Mouse (Mus musculus) cerebellum, adult 2 months (tissue): ENCODE results near the gene Oca2. TPM values are rescaled to one million over a fixed set of nuclear protein-coding genes. Genes with fewer than 3 reads are reported as not detected.

Source experiments
- DNase-seq, 2 experiments: peaks; one replicate each; pipeline ENCODE4 v3.0.0; 2021
- H3K27ac ChIP-seq: fragments of 200-500 bp; 2 replicates; pipeline ENCODE4 v1.5.1; 2012; ENCODE audit warnings: low read length, control low read depth, inconsistent platforms; ENCODE audit not compliant: insufficient read depth
- H3K27me3 ChIP-seq: fragments of 200-500 bp; 2 replicates; pipeline ENCODE4 v1.6.1; 2012; ENCODE audit warnings: inconsistent platforms, mild to moderate bottlenecking, low read length, moderate library complexity; ENCODE audit not compliant: control insufficient read depth, insufficient read depth
- H3K4me1 ChIP-seq: fragments of 200-500 bp; 2 replicates; pipeline ENCODE4 v1.6.1; 2011; ENCODE audit warnings: low read length; ENCODE audit not compliant: control insufficient read depth, insufficient read depth
- H3K4me3 ChIP-seq: fragments of 200-500 bp; replicated peaks from 2 replicates; pipeline ENCODE3; 2011; ENCODE audit warnings: mild to moderate bottlenecking, low read depth, low read length, control low read depth; ENCODE audit not compliant: insufficient read depth
- CTCF ChIP-seq: fragments of 200-500 bp; IDR thresholded peaks from 2 replicates; pipeline ENCODE4 v1.5.1; 2011; ENCODE audit warnings: low read depth, mild to moderate bottlenecking, control low read depth, low read length, moderate library complexity, borderline replicate concordance; ENCODE audit not compliant: insufficient read depth
- POLR2A ChIP-seq: fragments of 200-500 bp; IDR thresholded peaks from 2 replicates; pipeline ENCODE4 v1.6.1; 2011; ENCODE audit warnings: low read length, control low read depth, borderline replicate concordance; ENCODE audit not compliant: insufficient read depth
- WGBS: fragments of 180-500 bp; shearing (Covaris S2); methylation state at CpG from one replicate; pipeline ENCODE4 v1.1.7; 2018; 5-methylcytosine and 5-hydroxymethylcytosine counted together
- polyA plus RNA-seq: library from polyadenylated mRNA; depleted of rRNA; stranded (reverse); fragments of >200 nt; gene quantifications from 2 replicates; pipeline ENCODE4 v1.2.3, GENCODE M21; 2012; rRNA removed

Oca2 gene
- polyA plus RNA-seq: 0.36 and 0.39 TPM in 2 replicates

- Histone ChIP-seq H3K4me3 (no peak within 1 kb of the TSS), H3K4me1 (no peaks in the 10 kb centered on the region), H3K27ac (no peak within 1 kb of the TSS), H3K27me3 (no peaks in the 10 kb centered on the region)
- no peak for TF ChIP-seq CTCF
- TF ChIP-seq POLR2A: no peak
- WGBS: 44% methylated on average over 3 of the region's 3 CpGs
- no peak for DNase-seq
Measured at GRCm38 (mm10) chr7:56239543-56239942, at the start of gene Oca2. TSS of gene Oca2 (plus strand) at chr7:56239760.

DNA sequence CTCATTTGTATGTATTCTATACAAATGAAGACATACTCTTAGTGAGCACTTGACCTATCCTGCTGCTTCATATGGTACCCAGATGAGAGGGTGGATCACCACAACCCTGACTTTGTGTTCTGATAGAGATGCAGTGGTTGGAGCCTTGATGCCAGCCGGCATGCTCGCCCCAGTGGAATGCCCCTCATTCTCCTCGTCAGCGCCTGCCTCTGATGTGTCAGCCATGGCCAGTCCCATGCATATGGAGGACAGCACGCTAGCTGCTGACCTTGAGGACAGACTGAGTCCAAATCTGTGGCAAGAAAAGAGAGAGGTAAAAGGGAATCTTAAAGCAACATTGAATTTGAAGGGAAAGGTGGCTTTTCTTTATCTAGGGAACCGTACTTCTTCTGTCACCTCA is 48.5 kb upstream of the Oca2 start:
- no peaks in the 10 kb centered on the region for H3K27me3 ChIP-seq
- DNase-seq: no peak
- H3K27ac ChIP-seq: no peak overlapping the region
- H3K4me3 ChIP-seq: no peak overlapping the region
- TF ChIP-seq CTCF: no peak
- no peak for TF ChIP-seq POLR2A
- WGBS: 94% methylated on average over 6 of the region's 6 CpGs
- no peaks in the 10 kb centered on the region for H3K4me1 ChIP-seq

DNA sequence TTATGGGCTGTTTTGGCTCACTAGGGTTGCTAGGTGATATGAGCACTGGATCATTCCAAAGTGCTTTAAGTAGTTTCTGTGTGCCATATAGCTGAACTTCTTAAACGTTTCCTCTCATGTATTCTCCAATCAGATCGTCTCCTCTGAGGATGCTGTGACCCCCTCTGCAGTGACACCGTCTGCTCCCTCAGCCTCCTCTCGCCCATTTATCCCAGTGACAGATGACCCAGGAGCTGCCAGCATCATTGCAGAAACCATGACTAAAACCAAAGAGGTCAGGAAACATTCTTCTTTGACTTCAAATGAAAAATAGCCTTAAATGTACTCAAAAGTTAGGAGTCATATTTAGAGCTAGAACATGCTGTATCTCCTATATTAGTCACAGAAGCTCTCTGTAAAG is 47.9 kb upstream of the Oca2 start:
- H3K27ac ChIP-seq: no peak overlapping the region
- WGBS: 74% methylated on average over 4 of the region's 4 CpGs
- TF ChIP-seq CTCF: no peak
- TF ChIP-seq POLR2A: no peak
- DNase-seq: no peak
- no peaks in the 10 kb centered on the region for H3K4me1 ChIP-seq
- H3K27me3 ChIP-seq: no peaks in the 10 kb centered on the region
- no peak overlapping the region for H3K4me3 ChIP-seq

DNA sequence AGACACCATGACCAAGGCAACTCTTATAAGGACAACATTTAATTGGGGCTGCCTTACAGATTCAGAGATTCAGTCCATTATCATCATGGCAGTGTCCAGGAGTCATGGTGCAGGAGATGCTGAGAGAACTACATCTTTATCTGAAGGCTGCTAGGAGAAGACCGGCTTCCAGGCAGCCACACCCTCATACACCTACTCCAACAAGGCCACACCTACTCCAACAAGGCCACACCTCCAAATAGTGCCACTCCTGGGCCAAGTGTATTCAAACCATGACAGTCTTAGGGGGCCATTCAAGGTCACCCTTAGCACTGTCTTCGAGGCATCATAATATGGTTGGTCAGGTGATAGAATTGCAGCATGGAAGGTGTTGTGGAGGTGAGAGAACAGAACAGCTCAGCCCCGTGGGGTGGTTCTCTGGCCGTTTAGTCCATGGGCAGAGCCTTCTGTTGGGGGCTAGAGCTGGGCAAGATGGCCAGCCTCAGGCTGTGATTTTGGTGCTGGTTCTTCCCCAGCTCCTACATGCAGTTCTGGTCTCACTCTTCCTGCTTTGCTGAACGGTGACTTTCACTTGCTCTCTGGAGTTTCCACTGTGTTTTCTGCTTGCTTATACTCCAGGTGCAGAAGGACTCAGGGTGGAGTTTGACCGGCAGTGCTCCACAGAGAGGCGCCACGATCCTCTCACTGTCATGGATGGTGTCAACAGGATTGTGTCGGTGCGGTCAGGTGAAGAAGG is 37.9 kb upstream of the Oca2 start:
- H3K4me3 ChIP-seq: no peak overlapping the region
- TF ChIP-seq POLR2A: no peak
- TF ChIP-seq CTCF: no peak
- H3K27me3 ChIP-seq: no peaks in the 10 kb centered on the region
- no peaks in the 10 kb centered on the region for H3K4me1 ChIP-seq
- H3K27ac ChIP-seq: no peak overlapping the region
- WGBS: 95% methylated on average over 10 of the region's 10 CpGs
- DNase-seq: no peak

DNA sequence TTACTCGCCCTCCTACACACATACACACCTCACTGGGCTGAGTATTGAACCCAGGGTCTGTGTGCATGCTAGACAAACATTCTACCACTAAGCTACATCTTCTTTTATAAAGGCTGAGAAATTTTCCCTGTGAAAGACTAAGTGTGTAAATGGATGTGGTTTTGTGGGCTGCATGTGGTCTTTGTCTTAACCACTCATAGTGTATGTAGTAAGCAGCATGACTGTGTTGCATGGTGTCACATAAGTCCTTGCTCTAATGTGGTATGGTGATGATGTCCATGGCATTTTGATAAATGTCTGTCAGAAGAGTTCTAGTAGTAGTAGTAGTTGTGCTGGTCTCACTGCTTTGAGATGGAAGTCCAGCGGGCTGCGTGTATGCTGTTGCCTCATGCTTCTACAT is 36.7 kb upstream of the Oca2 start:
- no peaks in the 10 kb centered on the region for H3K4me1 ChIP-seq
- WGBS: 95% methylated on average over 3 of the region's 3 CpGs
- TF ChIP-seq CTCF (no peak), POLR2A (no peak)
- no peak overlapping the region for H3K4me3 ChIP-seq
- DNase-seq: no peak
- H3K27me3 ChIP-seq: no peaks in the 10 kb centered on the region
- H3K27ac ChIP-seq: no peak overlapping the region

DNA sequence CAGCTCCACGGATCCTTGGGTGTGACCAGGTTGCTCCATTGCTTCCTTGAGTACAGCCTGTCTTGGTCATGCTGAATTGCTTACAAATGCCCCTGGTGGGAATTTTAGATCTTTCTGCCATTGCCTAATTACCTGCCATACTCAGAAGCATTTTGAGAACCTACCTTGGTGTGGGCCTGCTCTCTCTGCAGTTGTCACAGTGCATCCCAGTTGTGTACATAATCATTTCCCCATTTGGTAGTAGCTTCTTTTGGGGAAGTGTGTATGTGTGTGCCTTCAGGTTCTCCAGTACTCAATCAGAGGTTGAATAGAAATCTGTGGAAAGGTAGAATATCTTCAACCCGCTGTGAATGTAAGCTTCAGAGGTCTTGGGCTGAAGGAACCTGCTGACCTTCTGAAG is 36.3 kb upstream of the Oca2 start:
- no peak overlapping the region for H3K27ac ChIP-seq
- 96% methylated on average over 2 of the region's 2 CpGs for WGBS

DNA sequence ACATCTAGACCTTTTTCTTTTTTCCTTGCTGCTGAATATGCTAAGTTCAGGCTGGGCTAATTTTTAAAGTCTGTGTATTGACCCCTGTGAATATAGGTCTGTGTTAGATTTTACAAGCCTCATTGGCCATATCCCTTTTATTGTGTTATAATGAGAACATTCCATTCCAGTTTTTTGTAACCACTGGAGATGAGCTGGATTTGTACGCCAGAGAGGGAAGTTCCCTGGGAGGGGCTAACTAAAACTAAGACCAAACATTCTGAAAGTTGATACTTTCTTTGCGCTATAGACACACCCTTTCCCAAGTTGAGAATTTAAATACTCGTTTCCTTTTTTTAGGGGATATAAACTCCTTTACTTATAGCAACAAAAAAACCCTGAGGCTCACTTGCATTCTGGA is 34.7 kb upstream of the Oca2 start:
- no peak for TF ChIP-seq CTCF
- Histone ChIP-seq H3K4me3 (no peak overlapping the region), H3K27me3 (no peaks in the 10 kb centered on the region), H3K27ac (no peak overlapping the region), H3K4me1 (no peaks in the 10 kb centered on the region)
- no peak for DNase-seq
- 61% methylated on average over 3 of the region's 3 CpGs for WGBS

More for the DNA sequence above, 36.3 kb upstream of the Oca2 start:
- no peaks in the 10 kb centered on the region for H3K4me1 ChIP-seq
- H3K4me3 ChIP-seq: no peak overlapping the region
- H3K27me3 ChIP-seq: no peaks in the 10 kb centered on the region
- TF ChIP-seq POLR2A (no peak), CTCF (no peak)
- no peak for DNase-seq

DNA sequence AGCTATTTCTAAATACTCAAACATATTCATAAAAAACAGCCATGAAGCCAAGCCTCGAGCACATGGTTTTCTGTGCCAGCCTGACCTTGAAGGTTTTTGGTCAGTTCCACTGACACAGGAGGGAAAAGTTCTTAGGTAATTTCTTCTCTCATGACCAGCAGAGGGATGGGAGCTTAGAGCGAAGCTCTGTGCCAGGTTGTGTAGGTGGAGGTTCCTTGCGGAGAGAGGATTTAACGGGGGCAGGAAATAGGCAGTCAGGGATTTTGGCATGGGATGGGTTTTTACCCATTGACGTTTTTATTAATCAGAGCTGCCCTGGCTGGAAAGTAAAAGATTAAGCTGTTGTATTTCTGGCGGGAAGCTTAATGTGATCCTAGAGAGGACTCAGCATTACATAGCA is 18.7 kb upstream of the Oca2 start:
- Histone ChIP-seq H3K27ac (no peak overlapping the region), H3K4me1 (no peaks in the 10 kb centered on the region), H3K27me3 (no peaks in the 10 kb centered on the region), H3K4me3 (no peak overlapping the region)
- WGBS: 44% methylated on average over 6 of the region's 6 CpGs
- DNase-seq: no peak
- TF ChIP-seq POLR2A (no peak), CTCF (no peak)
